Mouse (Mus musculus) erythroblast, adult 5-6 weeks (primary cell): ENCODE data around the gene Lgals7. TPM values are rescaled to one million over a fixed set of nuclear protein-coding genes. Genes with fewer than 3 reads are reported as not detected.

Experiments
- ATAC-seq: replicated peaks from 2 replicates; pipeline ENCODE4 v1.8.0; 2016; ENCODE audit warnings: moderate number of reproducible peaks, mild to moderate bottlenecking, moderate TSS enrichment, inconsistent platforms; ENCODE audit not compliant: poor library complexity, low FRiP score, severe bottlenecking
- total RNA-seq, 2 experiments: library from RNA; stranded (forward) in 1 of 2; stranded (reverse) in 1 of 2; fragments of 150-400 nt in 1 of 2; fragments of 200-764, 138-1000 nt in 1 of 2; gene quantifications; 2 replicates each; pipeline versions ENCODE4 v1.2.3 to v1.2.4; 2015 to 2017; ENCODE audit warnings: low replicate concordance in 2 of 2

Lgals7 gene
- total RNA-seq, 2 experiments from 2014 or later: not detected

- no peak for ATAC-seq
Measured at GRCm38 (mm10) chr7:28827338-28827737, 36.3 kb upstream of the Lgals7 start.

DNA sequence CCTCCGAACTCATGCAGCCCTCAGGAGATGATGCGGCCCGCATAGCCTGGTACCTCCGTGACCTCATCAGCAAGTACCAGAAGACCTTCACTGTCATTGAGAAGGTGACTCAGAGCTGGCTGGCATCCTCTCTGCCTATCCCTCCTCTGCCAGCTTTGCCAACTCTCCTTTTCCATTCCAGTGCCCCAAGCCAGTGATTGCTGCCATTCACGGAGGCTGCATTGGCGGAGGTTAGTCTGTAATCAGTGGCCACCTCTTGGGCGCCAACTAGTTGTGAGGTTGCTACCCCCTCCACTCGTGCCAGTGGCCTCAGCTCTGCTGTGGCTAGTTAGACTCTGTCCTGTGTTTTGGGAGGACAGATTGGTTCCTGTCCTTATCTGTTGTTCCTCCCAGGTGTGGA, 33.8 kb upstream of the Lgals7 start:
- ATAC-seq: no peak

- ATAC-seq: no peak
Measured at GRCm38 (mm10) chr7:28830981-28831380, 32.7 kb upstream of the Lgals7 start.

- no peak for ATAC-seq
Measured at GRCm38 (mm10) chr7:28831411-28832125, 32.1 kb upstream of the Lgals7 start.

GRCm38 (mm10) chr7:28832137-28832536, 31.5 kb upstream of the Lgals7 start:
- no peak for ATAC-seq

- no peak for ATAC-seq
Measured at GRCm38 (mm10) chr7:28833723-28834347, 29.8 kb upstream of the Lgals7 start, which contains the start of gene Lgals4. Lgals4 (plus strand) TSS chr7:28833854.

GRCm38 (mm10) chr7:28836936-28837335, 26.7 kb upstream of the Lgals7 start:
- no peak for ATAC-seq

- no peak for ATAC-seq
Measured at GRCm38 (mm10) chr7:28838331-28838730, 25.3 kb upstream of the Lgals7 start.

DNA sequence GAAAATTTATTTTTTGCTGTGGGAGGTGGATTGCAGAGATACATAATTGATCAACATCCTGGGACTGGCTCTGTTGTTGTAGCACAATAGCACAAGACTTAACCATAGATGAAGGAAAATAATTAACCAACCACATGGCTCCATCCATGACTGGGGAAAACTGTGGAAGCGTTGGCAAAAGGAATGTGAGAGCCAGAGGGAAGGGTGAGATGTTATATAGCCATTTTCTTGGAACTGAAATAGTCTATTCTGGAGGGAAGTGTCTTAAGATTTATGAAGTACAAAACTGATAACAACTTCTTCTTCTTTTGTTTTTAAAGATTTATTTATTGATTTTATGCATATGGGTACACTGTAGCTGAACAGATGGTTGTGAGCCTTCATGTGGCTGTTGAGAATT, 16.4 kb upstream of the Lgals7 start:
- ATAC-seq: no peak

- ATAC-seq: peak; percentile 55
Measured at GRCm38 (mm10) chr7:28849700-28850236, 13.9 kb upstream of the Lgals7 start.

GRCm38 (mm10) chr7:28850642-28851041, 13.0 kb upstream of the Lgals7 start:
- ATAC-seq: no peak

GRCm38 (mm10) chr7:28859953-28860352, 3.7 kb upstream of the Lgals7 start:
- ATAC-seq: no peak

DNA sequence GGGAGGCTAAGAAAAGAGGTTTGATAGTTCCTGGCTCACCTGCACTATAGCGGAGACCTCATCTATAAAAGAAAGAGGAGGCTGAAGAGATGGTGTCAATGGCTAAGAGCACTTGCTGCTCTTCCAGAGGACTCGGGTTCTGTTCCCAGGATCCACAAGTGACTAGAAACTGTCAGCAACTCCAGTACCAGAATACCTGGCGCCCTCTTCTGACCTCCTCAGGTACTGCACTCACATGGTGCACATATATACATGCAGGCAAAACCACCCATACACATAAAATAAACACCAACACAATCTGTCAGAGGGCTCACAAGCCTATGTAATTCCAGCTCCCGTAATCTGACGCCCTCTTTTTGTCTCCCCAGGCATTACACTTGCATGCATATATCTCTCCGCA, 2.8 kb upstream of the Lgals7 start:
- ATAC-seq: no peak

DNA sequence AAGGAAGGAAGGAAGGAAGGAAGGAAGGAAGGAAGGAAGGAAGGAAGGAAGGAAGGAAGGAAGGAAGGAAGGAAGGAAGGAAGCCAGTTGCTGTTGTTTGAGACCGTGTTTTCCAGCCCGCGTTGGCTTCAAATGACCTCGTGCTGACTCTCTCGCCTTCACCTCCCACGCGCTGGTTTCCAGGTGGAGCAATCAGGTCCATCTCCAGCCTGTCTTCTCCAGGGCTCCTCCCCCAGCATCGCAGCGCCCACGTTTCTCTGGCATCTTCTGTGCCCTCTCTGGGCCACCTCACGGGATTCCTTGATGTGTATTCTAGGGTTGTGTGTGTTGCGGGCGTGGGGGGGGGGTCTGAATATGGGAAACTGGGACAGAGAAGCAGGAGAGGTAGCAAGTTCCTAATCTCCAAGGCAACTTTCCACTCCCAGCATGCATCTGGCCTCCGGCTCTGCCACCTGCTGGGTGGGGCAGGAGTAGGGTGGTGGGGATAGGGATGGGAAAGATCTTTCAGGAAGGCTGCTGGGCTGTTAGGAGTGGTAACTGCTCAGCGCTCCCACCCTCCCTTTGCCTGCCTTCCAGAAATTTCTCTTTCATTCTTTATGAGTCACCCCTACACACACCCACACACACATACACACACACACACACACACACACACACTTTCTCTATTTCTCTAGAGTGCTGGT, 695 bp upstream of the Lgals7 start:
- no peak for ATAC-seq

GRCm38 (mm10) chr7:28864288-28864750, 666 bp downstream of the Lgals7 start:
- ATAC-seq: no peak

DNA sequence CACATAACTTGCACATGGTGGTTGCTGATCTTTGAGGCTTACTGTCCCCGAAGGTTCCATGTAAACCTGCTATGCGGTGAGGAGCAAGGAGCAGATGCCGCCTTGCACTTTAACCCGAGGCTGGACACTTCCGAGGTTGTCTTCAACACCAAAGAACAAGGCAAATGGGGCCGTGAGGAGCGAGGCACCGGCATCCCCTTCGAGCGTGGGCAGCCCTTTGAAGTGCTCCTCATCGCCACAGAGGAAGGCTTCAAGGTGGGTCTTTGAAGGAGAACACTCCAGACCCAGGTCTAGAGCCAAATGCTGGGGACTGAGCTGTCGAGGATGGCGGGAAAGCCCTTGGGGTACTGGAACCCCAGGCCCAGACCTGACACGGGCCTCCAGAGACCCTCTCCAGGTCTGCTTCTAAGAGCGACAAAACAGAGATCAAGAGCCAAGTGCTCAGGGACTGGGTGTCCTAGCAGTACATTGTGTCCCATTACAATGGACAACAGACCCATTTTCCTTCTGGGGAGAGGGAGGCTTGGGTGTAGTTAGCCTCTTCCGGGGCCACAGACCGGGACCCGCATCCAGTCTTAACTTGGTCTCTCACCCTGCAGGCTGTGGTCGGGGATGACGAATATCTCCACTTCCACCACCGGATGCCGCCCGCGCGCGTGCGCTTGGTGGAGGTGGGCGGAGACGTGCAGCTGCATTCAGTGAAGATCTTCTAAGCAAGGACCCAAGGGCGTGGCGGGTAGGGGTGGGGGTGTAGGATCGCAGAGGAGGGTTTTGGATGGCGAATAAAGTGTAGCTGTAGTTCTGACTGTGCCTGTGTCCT, 2.0 kb downstream of the Lgals7 start:
- 0 out of 2 replicates have a peak, but pooled peaks have one; percentile 31 for ATAC-seq

- ATAC-seq: 0 out of 2 replicates have a peak, but pooled peaks have one; percentile 9
Measured at GRCm38 (mm10) chr7:28866769-28867507, 3.3 kb downstream of the Lgals7 start.

DNA sequence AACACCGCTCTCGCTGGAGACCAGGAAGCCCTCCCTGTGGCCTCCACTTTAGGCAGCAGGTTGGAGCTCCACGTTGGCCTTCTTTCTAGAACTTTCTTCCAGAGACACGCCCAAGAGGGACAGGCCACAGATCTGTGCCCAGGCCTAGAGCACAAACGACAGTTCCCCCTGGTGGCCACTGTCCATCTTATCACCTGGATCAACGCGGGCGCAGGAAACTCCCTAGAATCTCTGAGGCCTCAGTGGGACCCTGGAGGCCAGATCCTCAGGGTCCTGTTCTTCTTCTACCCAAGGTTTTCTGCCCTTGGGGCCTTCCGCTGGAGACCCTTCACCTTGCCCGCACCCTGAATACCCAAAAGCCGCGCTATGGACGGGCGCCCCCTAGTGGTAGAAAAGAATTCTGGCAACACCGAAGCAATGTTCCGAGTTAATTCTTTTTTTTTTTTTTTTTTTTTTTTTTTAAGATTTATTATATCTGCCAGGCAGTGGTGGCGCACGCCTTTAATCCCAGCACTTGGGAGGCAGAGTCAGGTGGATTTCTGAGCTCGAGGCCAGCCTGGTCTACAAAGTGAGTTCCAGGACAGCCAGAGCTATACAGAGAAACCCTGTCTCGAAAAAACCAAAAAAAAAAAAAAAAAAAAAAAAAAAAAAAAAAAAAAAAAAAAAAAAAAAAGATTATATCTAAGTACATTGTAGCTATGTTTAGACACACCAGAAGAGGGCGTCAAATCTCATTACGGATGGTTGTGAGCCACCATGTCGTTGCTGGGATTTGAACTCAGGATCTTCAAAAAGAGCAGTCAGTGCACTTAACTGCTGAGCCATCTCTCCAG, 4.1 kb downstream of the Lgals7 start:
- peak; percentile 80 for ATAC-seq
